Mouse (Mus musculus): ENCODE results near the gene Map3k20.

GRCm38 (mm10) chr2:72291103-72291502, 5.7 kb downstream of the Map3k20 start:
- TF ChIP-seq CTCF (conservative IDR thresholded peaks at IDR 0.05; ENCODE audit: low read length) (no peak), NANOG (IDR thresholded peaks at IDR 0.05; ENCODE audit: borderline replicate concordance, low read length) (no peak), POU5F1 (IDR thresholded peaks at IDR 0.05; ENCODE audit: borderline replicate concordance, low read length) (no peak)
